Mouse (Mus musculus) embryonic fibroblast, embryonic 13.5 days (primary cell): ENCODE measurements around the gene Sec24b. TPM values are rescaled to one million over a fixed set of nuclear protein-coding genes. Genes with fewer than 3 reads are reported as not detected.

Source experiments
- H3K27ac ChIP-seq: 2 replicates; pipeline ENCODE4 v1.5.1; 2012; ENCODE audit warnings: low read length, control low read depth, inconsistent platforms; ENCODE audit not compliant: insufficient read depth
- H3K4me1 ChIP-seq: 2 replicates; pipeline ENCODE4 v1.6.1; 2011; ENCODE audit warnings: low read length; ENCODE audit not compliant: control insufficient read depth, insufficient read depth
- H3K4me3 ChIP-seq: 2 replicates; pipeline ENCODE4 v1.5.1; 2011; ENCODE audit warnings: mild to moderate bottlenecking, control low read depth, low read length; ENCODE audit not compliant: insufficient read depth
- CTCF ChIP-seq: IDR thresholded peaks from 2 replicates; pipeline ENCODE4 v1.5.1; 2011; ENCODE audit warnings: mild to moderate bottlenecking, control low read depth, low read length, moderate library complexity, borderline replicate concordance; ENCODE audit not compliant: insufficient read depth
- POLR2A ChIP-seq: IDR thresholded peaks from 2 replicates; pipeline ENCODE4 v1.6.1; 2011; ENCODE audit warnings: low read depth, mild to moderate bottlenecking, control low read depth, low read length, moderate library complexity
- polyA plus RNA-seq: library from polyadenylated mRNA; stranded (reverse); fragments of >200 nt; gene quantifications from 2 replicates; pipeline ENCODE4 v1.2.4, GENCODE M21; 2011; ENCODE audit warnings: low read depth; ENCODE audit not compliant: missing spikeins, insufficient read length

The Sec24b gene
- polyA plus RNA-seq, 1 experiment = 98.3 TPM

GRCm38 (mm10) chr3:129953296-129953695 lies 108.1 kb downstream of the Sec24b start:
- Histone ChIP-seq H3K4me1 (no peaks in the 10 kb centered on the region), H3K4me3 (no peak overlapping the region), H3K27ac (peak overlapping the region; percentile 72; the same call in 1 of the 2 replicates)
- no peak for TF ChIP-seq POLR2A
- no peak for TF ChIP-seq CTCF

GRCm38 (mm10) chr3:129949158-129949773 lies 112.1 kb downstream of the Sec24b start:
- Histone ChIP-seq H3K4me3 (no peak overlapping the region), H3K4me1 (no peaks in the 10 kb centered on the region), H3K27ac (no peak overlapping the region)
- TF ChIP-seq POLR2A = no peak
- no peak for TF ChIP-seq CTCF

GRCm38 (mm10) chr3:129948359-129948758 lies 113.0 kb downstream of the Sec24b start:
- no peak overlapping the region for H3K4me3 ChIP-seq

GRCm38 (mm10) chr3:129946217-129946914 lies 115.0 kb downstream of the Sec24b start:
- H3K27ac ChIP-seq = no peak overlapping the region
- no peak overlapping the region for H3K4me3 ChIP-seq
- 0 out of 2 replicates have a peak, but pooled peaks cover 3% of the 10 kb centered on the region for H3K4me1 ChIP-seq
- no peak for TF ChIP-seq POLR2A
- no peak for TF ChIP-seq CTCF

More at GRCm38 (mm10) chr3:129948359-129948758, 113.0 kb downstream of the Sec24b start:
- TF ChIP-seq POLR2A (no peak), CTCF (no peak)
- no peak overlapping the region for H3K27ac ChIP-seq
- no peaks in the 10 kb centered on the region for H3K4me1 ChIP-seq

- Histone ChIP-seq H3K4me3 (no peak overlapping the region), H3K27ac (no peak overlapping the region), H3K4me1 (0 out of 2 replicates have a peak, but pooled peaks cover 4% of the 10 kb centered on the region)
- TF ChIP-seq POLR2A (no peak), CTCF (no peak)
Measured at GRCm38 (mm10) chr3:129943813-129944212, 117.5 kb downstream of the Sec24b start.

- H3K27ac ChIP-seq = peak overlapping the region; percentile 78; the same call in 1 of the 2 replicates
- H3K4me1 ChIP-seq = peaks cover 19% of the 10 kb centered on the region
- no peak overlapping the region for H3K4me3 ChIP-seq
- TF ChIP-seq POLR2A = no peak
- TF ChIP-seq CTCF = no peak
Measured at GRCm38 (mm10) chr3:129941291-129941690, 120.1 kb downstream of the Sec24b start.

GRCm38 (mm10) chr3:129940780-129941179 lies 120.6 kb downstream of the Sec24b start:
- Histone ChIP-seq H3K27ac (peak overlapping the region; percentile 78; the same call in 1 of the 2 replicates), H3K4me1 (peaks cover 20% of the 10 kb centered on the region), H3K4me3 (no peak overlapping the region)
- TF ChIP-seq POLR2A = no peak
- TF ChIP-seq CTCF = no peak

- Histone ChIP-seq H3K4me1 (peaks cover 20% of the 10 kb centered on the region), H3K4me3 (no peak overlapping the region), H3K27ac (no peak overlapping the region)
- TF ChIP-seq POLR2A (no peak), CTCF (no peak)
Measured at GRCm38 (mm10) chr3:129939058-129939457, 122.3 kb downstream of the Sec24b start.

- Histone ChIP-seq H3K4me3 (no peak overlapping the region), H3K27ac (peak overlapping the region; percentile 69), H3K4me1 (peaks cover 20% of the 10 kb centered on the region)
- TF ChIP-seq CTCF (no peak), POLR2A (no peak)
Measured at GRCm38 (mm10) chr3:129937848-129938247, 123.5 kb downstream of the Sec24b start.

GRCm38 (mm10) chr3:129936561-129936960 lies 124.8 kb downstream of the Sec24b start:
- TF ChIP-seq POLR2A (no peak), CTCF (no peak)
- H3K4me3 ChIP-seq = no peak overlapping the region

More at GRCm38 (mm10) chr3:129936561-129936960, 124.8 kb downstream of the Sec24b start:
- H3K4me1 ChIP-seq = peaks cover 17% of the 10 kb centered on the region
- H3K27ac ChIP-seq = no peak overlapping the region

Other genes starting within 250 kb of the Sec24b start
- gene Rrh, start 239.0 kb downstream of the Sec24b start, polyA plus RNA-seq = 0.46 and 0.55 TPM in 2 replicates
- gene Gar1, start 230.2 kb downstream of the Sec24b start, polyA plus RNA-seq = 62.6 and 80.7 TPM in 2 replicates
- gene Cfi, start 225.7 kb downstream of the Sec24b start, polyA plus RNA-seq = not detected in 2 replicates
- gene Pla2g12a, start 182.9 kb downstream of the Sec24b start, polyA plus RNA-seq = 21.1 and 30.5 TPM in 2 replicates
- gene Casp6, start 160.1 kb downstream of the Sec24b start, polyA plus RNA-seq = 21.5 and 27.9 TPM in 2 replicates
- 33.7 and 55.3 TPM in 2 replicates for gene Mcub, start 91.3 kb downstream of the Sec24b start, polyA plus RNA-seq
- gene Col25a1, start 69.9 kb upstream of the Sec24b start, polyA plus RNA-seq = 0.62 and 5.0 TPM in 2 replicates